Mouse (Mus musculus): ENCODE measurements around the gene Efcab1.

GRCm38 (mm10) chr16:14992461-14993107 lies 86.2 kb downstream of the Efcab1 start:
- TF ChIP-seq CTCF (IDR thresholded peaks at IDR 0.05; ENCODE audit: borderline replicate concordance, control insufficient read depth, extremely low read depth, insufficient read depth, low read length, poor library complexity) (no peak), POLR2A (IDR thresholded peaks at IDR 0.05; ENCODE audit: control insufficient read depth, extremely low read depth, insufficient read depth, low read length, poor library complexity) (no peak)
